Mouse (Mus musculus) olfactory bulb, adult 2 months (tissue): ENCODE data around the gene Jak2.

Experiments used
- CTCF ChIP-seq: fragments of 200-500 bp; IDR thresholded peaks from 2 replicates; pipeline ENCODE4 v1.5.1; 2012; ENCODE audit warnings: low read depth, mild to moderate bottlenecking, low read length, moderate library complexity; ENCODE audit not compliant: insufficient read depth
- POLR2A ChIP-seq: fragments of 200-500 bp; IDR thresholded peaks from 2 replicates; pipeline ENCODE4 v1.6.1; 2012; ENCODE audit warnings: mild to moderate bottlenecking, low read depth, low read length, moderate library complexity; ENCODE audit not compliant: insufficient read depth

GRCm38 (mm10) chr19:29344868-29345267 is 93.2 kb downstream of the Jak2 start:
- TF ChIP-seq CTCF (no peak), POLR2A (no peak)
